Mouse (Mus musculus) lung, embryonic 14.5 days (tissue): ENCODE measurements around the gene Mapre1. TPM values are rescaled to one million over a fixed set of nuclear protein-coding genes. Genes with fewer than 3 reads are reported as not detected.

Experiments used
- ATAC-seq: fragments of 200-750 bp; cut with Nextera tagmentation; 2 replicates; pipeline ENCODE4 v1.8.0; 2017; ENCODE audit warnings: mild to moderate bottlenecking, moderate TSS enrichment, moderate library complexity; ENCODE audit not compliant: insufficient read depth
- DNase-seq: peaks from one replicate; pipeline ENCODE4 v3.0.0-alpha.2; 2015
- H3K27ac ChIP-seq: fragments of 300-500 bp; sonication (generic); 2 replicates; pipeline ENCODE4 v1.5.1; 2014; ENCODE audit warnings: low read depth, mild to moderate bottlenecking, moderate library complexity
- H3K27me3 ChIP-seq: fragments of 300-500 bp; sonication (generic); 2 replicates; pipeline ENCODE4 v1.6.1; 2014; ENCODE audit warnings: low read length, control low read depth; ENCODE audit not compliant: insufficient read depth
- H3K36me3 ChIP-seq: fragments of 300-500 bp; sonication (generic); 2 replicates; pipeline ENCODE4 v1.6.1; 2014; ENCODE audit warnings: control low read depth; ENCODE audit not compliant: insufficient read depth
- H3K4me1 ChIP-seq: fragments of 300-500 bp; sonication (generic); 2 replicates; pipeline ENCODE4 v1.6.1; 2014; ENCODE audit warnings: antibody characterized with exemption, control low read depth; ENCODE audit not compliant: insufficient read depth
- H3K4me2 ChIP-seq: fragments of 300-500 bp; sonication (generic); 2 replicates; pipeline ENCODE4 v1.6.1; 2014; ENCODE audit warnings: mild to moderate bottlenecking
- H3K4me3 ChIP-seq: fragments of 300-500 bp; sonication (generic); 2 replicates; pipeline ENCODE4 v1.5.1; 2014; ENCODE audit warnings: low read depth, low read length
- H3K9ac ChIP-seq: fragments of 300-500 bp; sonication (generic); 2 replicates; pipeline ENCODE4 v1.6.1; 2014
- H3K9me3 ChIP-seq: fragments of 300-500 bp; sonication (generic); 2 replicates; pipeline ENCODE4 v1.6.1; 2016; ENCODE audit warnings: low read depth, low read length, control low read depth
- CTCF ChIP-seq: IDR thresholded peaks from 2 replicates; pipeline ENCODE4 v1.5.1; 2016; ENCODE audit warnings: antibody characterized with exemption, low read depth
- WGBS: fragments of 180-500 bp; shearing (Covaris S2); extraction: QIAGEN DNeasy Blood & Tissue Kit; methylation state at CpG from one replicate; pipeline ENCODE4 v1.1.7; 2014; 5-methylcytosine and 5-hydroxymethylcytosine counted together
- polyA plus RNA-seq: library from polyadenylated mRNA; unstranded; fragments of >200 nt; fragmentation: Nextera tagmentation; extraction: Ambion mirVana; gene quantifications from 2 replicates; pipeline ENCODE4 v1.2.1, GENCODE M21; 2014

Gene Mapre1
- polyA plus RNA-seq, 1 experiment from 2014 or later = 235 TPM

- WGBS = 71% methylated on average over 8 of the region's 8 CpGs
- no peak overlapping the region for H3K4me3 ChIP-seq
- no peaks in the 10 kb centered on the region for H3K36me3 ChIP-seq
- no peak for DNase-seq
- H3K27me3 ChIP-seq = no peaks in the 10 kb centered on the region
- no peak for ATAC-seq
- no peak overlapping the region for H3K4me2 ChIP-seq
- TF ChIP-seq CTCF = no peak
- no peaks in the 10 kb centered on the region for H3K4me1 ChIP-seq
- H3K9me3 ChIP-seq = no peaks in the 10 kb centered on the region
- H3K27ac ChIP-seq = no peak overlapping the region
- no peak overlapping the region for H3K9ac ChIP-seq
These were observed 67.1 kb downstream of the Mapre1 start for GRCm38 (mm10) chr2:153808146-153808545.

- H3K9me3 ChIP-seq = no peaks in the 10 kb centered on the region
- no peaks in the 10 kb centered on the region for H3K4me1 ChIP-seq
- no peak overlapping the region for H3K9ac ChIP-seq
- H3K36me3 ChIP-seq = no peaks in the 10 kb centered on the region
- H3K27me3 ChIP-seq = no peaks in the 10 kb centered on the region
- H3K4me3 ChIP-seq = no peak overlapping the region
- DNase-seq (no peak), ATAC-seq (no peak)
- 61% methylated on average over 6 of the region's 6 CpGs for WGBS
- H3K27ac ChIP-seq = no peak overlapping the region
- H3K4me2 ChIP-seq = no peak overlapping the region
- no peak for TF ChIP-seq CTCF
These were observed 67.8 kb downstream of the Mapre1 start for GRCm38 (mm10) chr2:153808841-153809240.

- DNase-seq (no peak), ATAC-seq (no peak)
- Histone ChIP-seq H3K4me2 (no peak overlapping the region), H3K27me3 (no peaks in the 10 kb centered on the region), H3K9ac (no peak overlapping the region), H3K4me1 (no peaks in the 10 kb centered on the region), H3K4me3 (no peak overlapping the region), H3K36me3 (no peaks in the 10 kb centered on the region), H3K9me3 (no peaks in the 10 kb centered on the region), H3K27ac (no peak overlapping the region)
- TF ChIP-seq CTCF = no peak
- 47% methylated on average over 3 of the region's 3 CpGs for WGBS
These were observed 68.8 kb downstream of the Mapre1 start for GRCm38 (mm10) chr2:153809921-153810320.

GRCm38 (mm10) chr2:153822005-153822543 lies 81.0 kb downstream of the Mapre1 start:
- TF ChIP-seq CTCF = no peak
- Histone ChIP-seq H3K9ac (no peak overlapping the region), H3K36me3 (no peaks in the 10 kb centered on the region), H3K4me1 (no peaks in the 10 kb centered on the region), H3K9me3 (no peaks in the 10 kb centered on the region), H3K4me2 (no peak overlapping the region), H3K4me3 (no peak overlapping the region), H3K27ac (no peak overlapping the region), H3K27me3 (no peaks in the 10 kb centered on the region)
- ATAC-seq (no peak), DNase-seq (no peak)
- WGBS = 45% methylated on average over 2 of the region's 2 CpGs

Other genes with a start within 250 kb of the Mapre1 start
- gene 4930404H24Rik, start 248.5 kb upstream of the Mapre1 start, polyA plus RNA-seq = not detected in 2 replicates
- 13.6 and 13.9 TPM in 2 replicates for gene Nol4l, start 211.3 kb upstream of the Mapre1 start, polyA plus RNA-seq
- gene Commd7, start 108.5 kb upstream of the Mapre1 start, polyA plus RNA-seq = 66.5 and 70.9 TPM in 2 replicates
- 14.8 and 18.1 TPM in 2 replicates for gene Dnmt3b, start 91.8 kb upstream of the Mapre1 start, polyA plus RNA-seq
- 0.11 and 0.12 TPM in 2 replicates for gene Dnmt3c, start 44.6 kb upstream of the Mapre1 start, polyA plus RNA-seq
- not detected in 2 replicates for gene Efcab8, start 38.7 kb downstream of the Mapre1 start, polyA plus RNA-seq
- not detected in 2 replicates for gene Sun5, start 129.8 kb downstream of the Mapre1 start, polyA plus RNA-seq
- not detected in 2 replicates for gene Bpifb2, start 133.8 kb downstream of the Mapre1 start, polyA plus RNA-seq
- not detected in 2 replicates for gene Bpifb6, start 159.1 kb downstream of the Mapre1 start, polyA plus RNA-seq
- gene Bpifb3, start 177.0 kb downstream of the Mapre1 start, polyA plus RNA-seq = not detected in 2 replicates
- gene Bpifb4, start 196.9 kb downstream of the Mapre1 start, polyA plus RNA-seq = not detected in 2 replicates
- not detected in 2 replicates for gene Bpifa6, start 233.7 kb downstream of the Mapre1 start, polyA plus RNA-seq